Mouse (Mus musculus): ENCODE measurements around the gene Fsd2. TPM values are rescaled to one million over a fixed set of nuclear protein-coding genes. Genes with fewer than 3 reads are reported as not detected.

The Fsd2 gene
- total and polyA plus RNA-seq, 3 experiments, result 0.26 to 1.6 (median 0.54) TPM

DNA sequence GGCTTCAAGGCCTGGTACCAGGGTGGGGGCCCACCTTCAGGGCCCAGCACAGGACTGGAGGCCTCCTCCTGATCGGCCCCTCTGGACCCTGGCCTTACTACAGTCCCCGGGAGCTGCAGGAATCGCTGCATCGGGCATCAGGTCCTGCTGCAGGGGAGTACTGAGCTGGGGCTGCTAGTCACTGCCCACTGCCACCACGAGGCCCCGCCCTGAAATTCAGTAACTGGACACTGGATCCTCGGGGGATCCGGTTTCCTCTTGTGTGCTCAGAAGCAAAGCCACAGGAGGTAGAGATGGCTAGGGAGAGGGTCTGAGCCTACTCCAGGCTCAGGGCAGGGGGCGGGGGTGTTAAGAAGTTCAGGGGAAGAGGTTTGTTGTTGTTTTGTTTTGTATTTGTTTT, 77.1 kb downstream of the Fsd2 start:
- no peak overlapping the region for H3K27ac ChIP-seq (ENCODE audit: insufficient read depth, low read depth)
- dilution Hi-C loops (cut with MboI; ENCODE audit: extremely low pct_ligation_motif_present, extremely low pct_unique_long_range_greater_than_20kb, low sequenced_read_pairs) (no loop called here), in situ Hi-C loops (cut with MboI; ENCODE audit: low pct_ligation_motif_present, low pct_unique_long_range_greater_than_20kb, low sequenced_read_pairs) (no loop called here)
- no peaks in the 10 kb centered on the region for H3K9me3 ChIP-seq (replicated peaks; ENCODE audit: low read length)
- H3K4me1 ChIP-seq (ENCODE audit: control insufficient read depth in 1 of 2, insufficient read depth in 2 of 2), result no peaks in the 10 kb centered on the region
- H3K79me2 ChIP-seq (replicated peaks; ENCODE audit: control insufficient read depth, extremely low read depth, insufficient read depth, poor library complexity, severe bottlenecking), result no peaks in the 10 kb centered on the region
- peaks cover 37% of the 10 kb centered on the region for H3K27me3 ChIP-seq (replicated peaks)
- no peak overlapping the region for H3K4me2 ChIP-seq (ENCODE audit: insufficient read depth, low read depth, poor library complexity, severe bottlenecking)
- TF ChIP-seq EP300 (IDR thresholded peaks at IDR 0.05; ENCODE audit: low read length) (no peak), MAX (IDR thresholded peaks at IDR 0.05; ENCODE audit: low read length) (no peak), ZMIZ1 (IDR thresholded peaks at IDR 0.05; ENCODE audit: low read depth, low read length) (no peak), BHLHE40 (IDR thresholded peaks at IDR 0.05; ENCODE audit: low read depth, low read length) (no peak), UBTF (IDR thresholded peaks at IDR 0.05; ENCODE audit: low read depth, low read length) (no peak), KAT2A (IDR thresholded peaks at IDR 0.05; ENCODE audit: insufficient replicate concordance, low read length) (no peak), MXI1 (IDR thresholded peaks at IDR 0.05; ENCODE audit: low read depth, low read length) (no peak), JUN (IDR thresholded peaks at IDR 0.05; ENCODE audit: insufficient read depth, low read depth, low read length) (no peak), HCFC1 (IDR thresholded peaks at IDR 0.05; ENCODE audit: low read depth, low read length) (no peak), TBP (conservative IDR thresholded peaks at IDR 0.05; ENCODE audit: low read depth, low read length) (no peak)
- no peak overlapping the region for H3K4me3 ChIP-seq (replicated peaks in 1 of 3; ENCODE audit: low read depth in 2 of 3, low read length in 2 of 3, poor library complexity in 1 of 3)
- no peak for DNase-seq (ENCODE audit: extremely low read depth)
- H3K36me3 ChIP-seq (replicated peaks in 1 of 2; ENCODE audit: control insufficient read depth in 1 of 2, insufficient read depth in 1 of 2, low read length in 1 of 2), result no peaks in the 10 kb centered on the region
- H3K9ac ChIP-seq (ENCODE audit: insufficient read depth, low read depth), result no peak overlapping the region

Other genes starting within 250 kb of the Fsd2 start
- gene Rps17, start 221.7 kb downstream of the Fsd2 start, total RNA-seq (2012; rRNA removed), result 5,063 and 5,120 TPM in 2 replicates
- 4,582 and 5,238 TPM in 2 replicates for gene Rps17, start 221.7 kb downstream of the Fsd2 start, total RNA-seq (2014; rRNA removed)
- gene Rps17, start 221.7 kb downstream of the Fsd2 start, polyA plus RNA-seq (2012; ENCODE audit: insufficient read length, low read depth), result 2,159 and 2,532 TPM in 2 replicates
- gene Cpeb1, start 111.5 kb downstream of the Fsd2 start, total RNA-seq (2012; rRNA removed), result not detected in 2 replicates
- gene Cpeb1, start 111.5 kb downstream of the Fsd2 start, total RNA-seq (2014; rRNA removed), result not detected in 2 replicates
- 0.12 and 0.26 TPM in 2 replicates for gene Cpeb1, start 111.5 kb downstream of the Fsd2 start, polyA plus RNA-seq (2012; ENCODE audit: insufficient read length, low read depth)
- not detected in 2 replicates for gene Ap3b2, start 73.0 kb downstream of the Fsd2 start, total RNA-seq (2012; rRNA removed)
- gene Ap3b2, start 73.0 kb downstream of the Fsd2 start, total RNA-seq (2014; rRNA removed), result not detected in 2 replicates
- gene Ap3b2, start 73.0 kb downstream of the Fsd2 start, polyA plus RNA-seq (2012; ENCODE audit: insufficient read length, low read depth), result not detected in 2 replicates
- not detected in 2 replicates for gene BC048679, start 68.7 kb downstream of the Fsd2 start, total RNA-seq (2012; rRNA removed)
- not detected in 2 replicates for gene BC048679, start 68.7 kb downstream of the Fsd2 start, total RNA-seq (2014; rRNA removed)
- gene BC048679, start 68.7 kb downstream of the Fsd2 start, polyA plus RNA-seq (2012; ENCODE audit: insufficient read length, low read depth), result not detected in 2 replicates
- gene Whamm, start 4.3 kb upstream of the Fsd2 start, total RNA-seq (2012; rRNA removed), result 9.7 and 13.3 TPM in 2 replicates
- 5.2 and 5.4 TPM in 2 replicates for gene Whamm, start 4.3 kb upstream of the Fsd2 start, total RNA-seq (2014; rRNA removed)
- 11.2 and 13.3 TPM in 2 replicates for gene Whamm, start 4.3 kb upstream of the Fsd2 start, polyA plus RNA-seq (2012; ENCODE audit: insufficient read length, low read depth)
- gene Homer2, start 140.6 kb upstream of the Fsd2 start, total RNA-seq (2012; rRNA removed), result 0.08 TPM in 1 of 2 replicates, not detected in the other
- gene Homer2, start 140.6 kb upstream of the Fsd2 start, total RNA-seq (2014; rRNA removed), result not detected in 2 replicates
- not detected in 2 replicates for gene Homer2, start 140.6 kb upstream of the Fsd2 start, polyA plus RNA-seq (2012; ENCODE audit: insufficient read length, low read depth)
- gene Ramac, start 196.0 kb upstream of the Fsd2 start, total RNA-seq (2012; rRNA removed), result 30.8 and 36.4 TPM in 2 replicates
- gene Ramac, start 196.0 kb upstream of the Fsd2 start, total RNA-seq (2014; rRNA removed), result 133 and 134 TPM in 2 replicates
- gene Ramac, start 196.0 kb upstream of the Fsd2 start, polyA plus RNA-seq (2012; ENCODE audit: insufficient read length, low read depth), result 48.1 and 56.8 TPM in 2 replicates
- 52.5 and 53.2 TPM in 2 replicates for gene 3110040N11Rik, start 222.5 kb upstream of the Fsd2 start, total RNA-seq (2012; rRNA removed)
- 73.7 and 91.7 TPM in 2 replicates for gene 3110040N11Rik, start 222.5 kb upstream of the Fsd2 start, total RNA-seq (2014; rRNA removed)
- 58.6 and 70.4 TPM in 2 replicates for gene 3110040N11Rik, start 222.5 kb upstream of the Fsd2 start, polyA plus RNA-seq (2012; ENCODE audit: insufficient read length, low read depth)

Measured in CH12.LX (cell line).